Mouse (Mus musculus): ENCODE results near the gene Stim2.

Stim2 gene

DNA sequence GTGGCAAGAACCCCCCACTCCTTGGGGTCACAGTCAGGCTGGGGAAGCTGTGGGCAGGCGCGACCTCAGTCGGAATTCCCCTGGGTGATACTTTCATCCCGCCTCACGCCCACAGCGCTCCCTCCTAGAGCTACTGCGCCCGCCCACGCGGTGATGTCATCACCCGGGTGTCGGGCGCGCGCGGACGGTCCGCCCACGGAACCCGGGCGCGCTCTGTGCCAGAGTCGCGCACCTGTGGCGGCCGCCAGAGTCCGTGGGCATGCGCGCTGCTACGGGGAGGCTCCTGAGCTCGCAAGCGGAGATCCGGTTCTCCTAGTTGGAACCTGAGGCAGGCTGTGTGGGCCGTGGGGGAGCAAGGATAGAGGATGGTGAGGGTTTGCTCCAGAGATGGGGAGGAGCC, 3.0 kb upstream of the Stim2 start:
- WGBS: 0% methylated on average over 34 of the region's 34 CpGs

DNA sequence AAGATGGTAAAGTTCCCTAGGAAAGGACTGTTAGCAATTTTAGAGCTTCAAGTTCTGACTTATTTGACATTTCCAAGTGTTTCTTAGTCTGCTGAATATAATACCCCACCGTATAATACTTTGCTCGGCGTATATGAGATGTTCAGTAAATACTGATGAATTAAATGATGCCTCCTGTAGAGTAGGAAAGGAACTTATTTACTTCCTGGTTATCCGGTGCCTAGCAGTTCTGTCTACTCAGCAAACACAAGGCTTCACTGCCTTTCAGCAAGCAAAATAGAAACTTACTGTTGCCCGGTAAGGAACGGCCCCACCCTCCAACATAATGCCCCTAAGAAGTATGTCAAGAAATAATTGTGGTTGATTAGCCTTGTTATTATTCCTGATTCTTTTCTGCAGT, 1.5 kb upstream of the Stim2 start:
- WGBS: 84% methylated on average over 6 of the region's 6 CpGs

DNA sequence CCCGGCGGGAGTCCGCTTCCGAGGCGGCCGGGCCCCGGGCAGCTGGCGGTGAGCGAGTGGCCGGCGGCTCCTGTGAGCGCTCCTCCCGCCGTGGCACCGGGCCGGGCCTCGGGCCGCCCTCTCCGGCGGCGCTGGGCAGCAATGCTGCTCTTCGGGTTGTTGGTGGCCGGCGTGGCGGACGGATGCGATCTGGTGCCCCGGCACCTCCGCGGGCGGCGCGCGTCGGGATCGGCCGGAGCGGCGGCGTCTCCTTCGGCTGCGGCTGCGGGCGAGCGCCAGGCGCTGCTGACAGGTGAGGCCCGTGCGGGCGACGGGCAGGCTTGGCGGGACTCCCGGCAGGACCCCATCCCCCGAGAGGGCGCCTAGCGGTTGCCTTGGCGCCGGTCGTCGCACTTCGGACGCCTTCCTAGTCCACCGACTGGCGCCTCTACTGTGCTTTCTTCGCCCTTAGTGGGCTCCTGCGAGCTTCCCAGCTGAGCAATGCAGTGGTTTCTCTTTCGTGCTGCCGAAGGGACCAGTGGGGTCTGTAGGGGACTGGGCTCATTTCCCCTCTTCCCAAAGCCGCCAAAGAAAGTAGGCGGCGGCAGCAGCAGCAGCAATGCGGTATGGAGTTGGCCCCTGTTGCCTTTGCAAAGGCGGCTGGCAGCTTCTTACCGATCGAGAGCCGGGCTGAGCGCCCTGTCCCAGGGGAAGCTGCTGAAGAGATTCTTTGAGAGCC, 603 bp downstream of the Stim2 start:
- WGBS: under 1% methylated on average over 76 of the region's 76 CpGs

DNA sequence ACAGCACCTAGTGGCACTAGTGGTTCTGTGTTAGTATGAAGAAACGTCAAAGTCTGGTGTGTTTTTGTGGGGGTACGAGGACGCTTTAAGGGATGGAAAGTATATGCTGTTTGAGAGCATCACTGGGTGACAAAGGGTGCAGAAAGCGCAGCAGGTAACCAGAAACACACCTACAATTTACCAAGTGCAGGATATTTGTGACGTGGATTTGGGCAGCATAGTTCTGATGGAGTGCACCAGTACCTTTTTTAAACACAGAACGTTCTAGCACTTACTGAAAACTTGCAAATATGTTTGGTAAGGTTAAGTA, 1.1 kb downstream of the Stim2 start:
- 1% methylated on average over 6 of the region's 6 CpGs for WGBS

- 0% methylated on average over 2 of the region's 2 CpGs for WGBS
These were observed 1.5 kb downstream of the Stim2 start for GRCm38 (mm10) chr5:53999831-54000230.

DNA sequence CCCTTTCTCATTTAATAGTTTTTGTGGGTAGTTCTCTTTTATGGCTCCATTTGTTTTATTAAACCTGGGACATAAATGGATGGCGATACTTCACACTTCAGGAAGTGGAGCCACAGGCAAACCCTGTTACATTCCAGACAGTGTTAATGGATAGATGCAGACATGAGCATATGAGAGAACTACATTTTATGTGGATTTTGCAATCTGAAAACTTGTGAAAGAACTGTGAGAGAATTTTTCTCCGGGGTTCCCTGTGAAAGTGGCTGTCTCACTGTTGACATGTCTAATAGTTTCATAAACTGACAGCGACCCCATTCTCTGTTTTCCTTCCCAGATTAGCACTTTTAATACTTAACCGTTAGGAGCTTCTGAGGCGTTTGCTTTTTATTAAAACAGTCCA, 2.7 kb downstream of the Stim2 start:
- WGBS: 64% methylated on average over 5 of the region's 5 CpGs

GRCm38 (mm10) chr5:54005111-54005864, 7.0 kb downstream of the Stim2 start:
- 73% methylated on average over 2 of the region's 2 CpGs for WGBS

DNA sequence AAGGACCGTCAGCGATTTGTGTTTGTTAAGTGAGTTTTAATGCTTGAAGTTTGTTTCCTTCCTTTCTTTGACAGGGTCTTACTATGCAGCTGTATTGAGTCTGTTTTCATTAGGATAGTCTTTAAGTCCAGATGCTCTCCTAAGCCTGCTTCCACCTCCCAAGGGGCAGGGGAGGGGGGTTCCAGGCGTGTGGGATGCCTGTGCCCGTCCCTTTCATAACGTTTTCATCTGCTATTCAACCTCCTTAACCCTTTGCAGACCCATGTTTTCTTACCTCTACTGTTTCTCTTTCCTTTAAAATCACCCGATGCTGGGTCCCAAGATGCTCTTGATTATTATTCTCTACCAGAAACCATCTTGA, 7.5 kb downstream of the Stim2 start:
- 55% methylated on average over 6 of the region's 6 CpGs for WGBS

GRCm38 (mm10) chr5:54006845-54007244, 8.5 kb downstream of the Stim2 start:
- WGBS: 100% methylated on average over 1 of the region's 1 CpGs

DNA sequence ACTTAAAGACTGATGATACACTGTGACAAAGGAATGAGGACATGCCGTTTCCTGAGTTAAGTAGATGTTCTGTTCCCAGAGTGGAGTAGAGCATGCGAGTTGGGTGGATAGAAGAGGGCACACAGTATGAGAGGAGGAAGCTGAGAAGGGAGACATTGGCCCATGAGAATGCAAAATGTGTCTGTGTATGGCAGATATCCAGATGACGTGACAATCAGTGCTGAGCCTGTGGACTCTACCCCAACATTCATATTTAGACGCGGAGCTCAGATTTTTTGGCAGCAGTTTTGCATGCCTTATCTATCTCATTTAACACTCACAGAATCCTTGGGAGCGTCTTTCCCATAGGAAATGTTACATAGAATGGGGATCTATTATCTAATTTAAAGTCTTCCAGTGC, 9.3 kb downstream of the Stim2 start:
- WGBS: 52% methylated on average over 6 of the region's 6 CpGs

DNA sequence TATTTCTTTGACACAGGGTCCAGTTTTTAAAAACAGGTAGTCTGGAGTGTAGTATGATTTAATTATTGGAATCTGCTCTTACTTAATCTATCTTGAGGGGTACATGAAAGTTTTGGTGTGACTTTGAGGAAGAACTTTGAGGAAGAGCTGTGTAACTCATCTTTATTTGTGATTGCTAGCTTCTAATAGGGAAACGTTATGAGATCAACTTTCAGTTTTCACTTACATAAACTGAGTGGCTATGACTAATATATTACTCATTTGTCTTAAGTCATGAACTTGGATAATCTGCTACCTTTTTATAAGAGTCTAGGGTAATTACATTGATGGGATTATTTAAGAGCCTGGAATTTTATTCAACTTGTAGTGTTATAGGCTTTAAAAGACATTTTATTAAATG, 15.0 kb downstream of the Stim2 start:
- 39% methylated on average over 1 of the region's 1 CpGs for WGBS

DNA sequence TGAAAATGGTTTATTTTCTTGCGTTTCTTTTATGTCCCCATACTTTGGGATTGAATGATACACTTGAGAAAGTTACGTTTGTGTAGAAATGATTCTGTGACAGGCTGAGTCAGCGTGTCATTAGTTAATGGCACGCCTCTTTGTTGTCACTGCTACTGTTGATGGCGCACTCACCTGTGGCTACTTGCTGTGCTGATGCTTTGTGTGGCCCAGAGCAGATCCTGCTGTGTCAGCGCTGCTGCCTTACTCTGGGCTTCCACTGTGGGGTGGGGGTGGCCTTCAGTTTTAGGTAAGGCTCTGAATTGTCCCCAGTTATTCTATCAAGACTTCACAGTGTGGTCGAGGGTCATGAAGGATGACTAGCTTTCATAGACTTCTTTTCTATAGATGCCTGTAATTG, 18.8 kb downstream of the Stim2 start:
- WGBS: 79% methylated on average over 7 of the region's 7 CpGs

DNA sequence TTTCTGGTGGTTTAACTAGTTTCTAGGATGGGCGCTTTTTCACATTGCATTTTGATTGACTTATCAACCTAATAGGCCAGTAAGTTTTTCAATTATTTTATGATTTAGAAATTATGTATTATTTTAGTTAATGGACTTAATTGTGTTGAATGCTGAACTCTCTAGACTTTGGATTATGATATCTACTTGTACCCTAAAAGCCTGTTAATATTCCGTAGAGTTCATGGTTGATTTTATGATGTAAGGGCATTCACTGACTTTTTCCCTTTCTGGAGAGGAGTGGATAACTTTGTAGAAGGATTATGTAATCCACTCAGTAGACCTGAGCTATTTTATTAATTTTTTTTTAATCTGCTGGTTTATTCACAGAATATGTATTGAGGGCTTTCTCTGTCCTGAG, 20.6 kb downstream of the Stim2 start:
- WGBS: 93% methylated on average over 2 of the region's 2 CpGs

DNA sequence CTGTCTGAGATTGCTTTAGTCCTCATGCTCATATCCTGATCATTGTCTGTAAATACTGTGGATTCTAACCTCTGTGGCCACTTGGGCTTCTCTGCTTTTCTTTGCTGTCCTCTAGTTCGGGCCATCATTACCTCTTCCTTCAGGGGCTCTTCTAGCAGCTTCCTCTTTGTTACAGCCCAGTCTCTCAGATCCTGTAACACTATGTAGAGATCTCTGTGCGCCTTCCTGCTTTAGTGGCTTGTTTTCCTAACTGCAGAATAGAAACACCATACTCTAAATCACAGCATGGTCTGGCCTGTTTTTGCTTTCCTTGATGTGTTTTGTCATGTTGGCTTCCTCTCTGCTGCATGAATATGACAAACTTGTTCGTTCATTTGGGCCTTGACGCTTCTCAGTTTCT, 21.2 kb downstream of the Stim2 start:
- 57% methylated on average over 4 of the region's 4 CpGs for WGBS

DNA sequence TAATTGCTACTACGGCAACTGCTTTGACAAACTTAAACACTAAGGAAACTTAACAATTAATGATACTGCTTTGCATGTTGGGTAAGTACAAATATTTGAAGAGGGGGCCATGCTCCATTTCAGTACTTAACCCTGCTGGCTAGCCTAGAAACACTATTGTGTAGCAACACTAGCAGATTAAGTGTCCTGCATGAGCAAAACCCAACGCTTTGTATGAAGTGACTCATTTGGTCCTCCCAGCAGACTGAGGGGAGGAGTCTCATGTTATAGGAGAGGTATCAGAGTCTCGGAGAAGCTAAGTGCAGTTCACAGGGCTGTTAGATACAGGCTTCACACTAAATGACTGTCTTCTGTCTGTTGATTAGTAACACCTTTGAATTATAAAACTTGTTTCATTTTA, 26.3 kb downstream of the Stim2 start:
- 69% methylated on average over 3 of the region's 3 CpGs for WGBS

DNA sequence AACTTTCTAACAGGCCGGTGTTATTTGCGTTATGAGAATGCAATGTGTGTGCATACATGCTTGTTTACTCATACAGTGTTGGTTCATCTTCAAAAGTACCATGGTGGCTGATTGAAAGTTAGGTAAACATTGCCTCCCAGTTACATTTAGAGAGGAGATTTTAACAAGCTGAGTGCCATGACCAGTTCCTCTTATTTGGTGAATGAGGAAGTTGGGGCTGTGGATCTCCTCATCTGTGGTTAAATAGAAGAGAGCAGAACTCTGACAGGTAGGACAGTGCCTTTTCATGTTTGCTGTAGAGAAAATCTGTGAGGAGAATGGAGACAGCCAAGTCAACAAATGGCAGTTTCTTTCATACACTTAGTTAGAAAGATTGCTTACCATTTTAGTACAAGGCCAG, 27.3 kb downstream of the Stim2 start:
- 90% methylated on average over 2 of the region's 2 CpGs for WGBS

DNA sequence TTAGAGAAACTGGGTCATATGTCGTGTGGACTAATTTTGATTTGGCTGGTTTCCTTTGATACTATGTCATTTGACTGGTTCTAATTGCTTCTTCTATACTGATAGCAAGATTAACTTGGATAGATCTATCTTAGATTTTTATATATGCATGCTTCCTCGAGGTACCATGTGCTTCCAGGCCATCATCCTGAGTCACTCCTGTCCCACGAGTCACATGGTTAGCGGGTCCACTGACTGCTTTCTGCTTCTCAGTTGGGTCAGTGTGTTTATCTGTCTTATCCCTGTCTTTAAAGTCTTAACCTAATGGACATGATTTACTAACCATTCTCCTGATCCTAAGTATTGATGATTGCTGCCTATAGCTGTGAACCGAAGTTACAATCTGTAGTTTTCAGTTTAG, 34.9 kb downstream of the Stim2 start:
- 92% methylated on average over 5 of the region's 5 CpGs for WGBS

- 87% methylated on average over 1 of the region's 1 CpGs for WGBS
These were observed 36.4 kb downstream of the Stim2 start for GRCm38 (mm10) chr5:54034680-54035079.

DNA sequence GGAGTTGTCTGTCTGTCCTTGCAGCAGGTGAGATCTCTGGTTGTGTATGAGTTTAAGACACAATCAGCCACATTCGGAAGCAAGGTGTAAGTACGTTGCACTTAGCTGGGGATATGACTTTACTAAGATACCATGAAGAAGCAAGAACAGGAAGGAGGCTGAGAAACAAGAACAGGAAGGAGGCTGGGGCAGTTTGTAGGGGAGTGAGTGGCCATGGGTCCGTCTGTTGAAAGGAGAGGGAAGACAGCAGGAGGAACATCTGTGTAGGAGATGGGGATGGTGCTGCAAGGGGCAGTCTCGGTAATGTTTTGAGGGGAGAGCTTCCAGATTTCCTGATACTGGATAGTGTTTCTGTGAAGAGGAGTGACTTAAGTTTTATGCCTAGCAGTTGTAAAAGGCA, 40.3 kb downstream of the Stim2 start:
- 76% methylated on average over 4 of the region's 4 CpGs for WGBS

- 62% methylated on average over 8 of the region's 8 CpGs for WGBS
These were observed 42.2 kb downstream of the Stim2 start for GRCm38 (mm10) chr5:54040527-54040926.

DNA sequence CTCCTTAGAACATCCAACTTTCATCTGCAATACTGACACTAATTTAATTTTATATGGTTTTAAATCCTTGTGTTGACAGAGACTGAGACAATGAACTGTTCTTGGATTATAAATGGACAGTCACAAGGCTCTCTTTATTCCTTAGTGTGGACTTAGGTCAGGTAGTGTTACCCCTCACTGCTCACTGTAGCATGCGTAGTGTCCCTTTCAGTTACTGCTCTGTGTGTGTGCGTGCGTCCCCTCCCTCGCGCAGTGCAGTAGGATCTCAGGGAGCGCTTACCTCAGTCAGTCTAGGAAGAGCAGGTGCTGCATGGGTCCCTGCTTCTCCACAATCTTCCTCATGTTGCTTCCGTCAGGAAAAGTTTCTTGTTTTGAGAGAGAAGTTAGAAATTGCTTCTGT, 43.7 kb downstream of the Stim2 start:
- WGBS: 92% methylated on average over 7 of the region's 7 CpGs

DNA sequence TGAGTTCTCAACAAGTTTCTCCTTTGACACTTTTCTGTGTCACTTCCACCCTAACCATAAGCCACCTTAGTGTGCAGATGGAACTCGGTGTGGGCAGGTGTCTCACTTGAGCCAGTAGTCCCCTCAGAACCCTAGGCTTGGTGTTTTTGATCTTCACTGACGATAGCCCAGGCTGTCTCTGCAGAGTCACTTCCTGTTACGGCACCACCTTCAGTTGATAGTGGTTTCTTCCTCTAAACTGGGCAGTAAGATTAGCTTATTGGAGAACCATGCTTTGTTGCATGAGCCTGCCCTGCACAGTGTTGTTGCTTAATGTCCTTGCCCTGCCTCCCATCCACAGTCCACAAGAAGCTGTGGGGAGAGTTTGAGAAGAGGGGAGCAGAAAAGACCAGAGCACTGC, 47.2 kb downstream of the Stim2 start:
- 75% methylated on average over 3 of the region's 3 CpGs for WGBS

DNA sequence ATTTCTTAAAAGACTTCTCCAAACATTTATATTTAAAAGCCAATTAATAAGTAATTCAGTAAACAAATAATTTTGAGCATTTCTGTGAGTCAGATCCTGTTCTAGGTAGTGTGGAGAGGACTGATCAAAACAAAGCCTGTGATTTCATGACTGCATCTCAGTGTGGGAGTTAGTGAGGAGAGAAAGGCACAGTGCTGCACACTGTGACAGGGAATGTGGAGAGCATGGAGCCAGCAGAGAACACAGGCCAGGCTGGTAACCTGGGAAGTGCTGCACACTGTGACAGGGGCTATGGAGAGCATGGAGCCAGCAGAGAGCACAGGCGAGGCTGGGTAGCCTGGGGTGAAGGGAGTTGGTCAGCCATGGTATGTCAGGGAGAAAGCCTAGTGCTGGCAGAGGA, 48.1 kb downstream of the Stim2 start:
- 68% methylated on average over 1 of the region's 1 CpGs for WGBS

Measured in cerebral cortex, adult 2 months (tissue).